Mouse (Mus musculus) E14TG2a.4 (cell line): ENCODE results near the gene Prss38.

Experiments used
- CTCF ChIP-seq: conservative IDR thresholded peaks from 2 replicates; pipeline ENCODE4 v1.5.1; 2014; ENCODE audit warnings: low read length
- NANOG ChIP-seq: IDR thresholded peaks from 2 replicates; pipeline ENCODE4 v1.6.1; 2014; ENCODE audit warnings: borderline replicate concordance, low read length, mixed read lengths
- POU5F1 ChIP-seq: IDR thresholded peaks from 2 replicates; pipeline ENCODE4 v1.6.1; 2014; ENCODE audit warnings: low read length, borderline replicate concordance

DNA sequence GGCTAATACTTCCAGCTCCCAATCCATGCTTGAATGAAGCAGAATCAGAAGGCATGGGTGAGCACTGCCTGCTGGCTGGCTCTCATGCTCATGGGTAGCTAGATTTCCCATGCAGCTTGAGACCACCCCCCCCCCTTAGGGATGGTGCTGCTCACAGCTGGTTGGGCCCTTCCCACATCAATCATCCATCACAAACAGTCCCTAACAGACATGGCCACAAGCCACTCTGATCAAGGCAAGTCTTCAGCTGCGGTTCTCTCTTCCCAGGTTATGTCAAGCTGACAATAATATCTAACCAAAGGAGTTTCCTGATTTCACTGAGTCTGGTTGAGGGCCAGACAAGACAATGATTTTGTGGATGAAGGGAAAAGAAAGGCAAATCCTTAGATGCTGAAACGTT is 25.4 kb upstream of the Prss38 start:
- TF ChIP-seq CTCF, result no peak
- TF ChIP-seq NANOG, result no peak
- TF ChIP-seq POU5F1, result no peak
